Mouse (Mus musculus) E14TG2a.4 (cell line): ENCODE results near the gene Lman2.

Experiments used
- H3K27me3 ChIP-seq: 2 replicates; pipeline ENCODE4 v1.6.1; 2014; ENCODE audit warnings: low read length, control low read depth; ENCODE audit not compliant: insufficient read depth
- H3K36me3 ChIP-seq: 2 replicates; pipeline ENCODE4 v1.6.1; 2014; ENCODE audit warnings: low read length, control low read depth; ENCODE audit not compliant: insufficient read depth
- H3K4me1 ChIP-seq: replicated peaks from 2 replicates; pipeline ENCODE4 v1.6.1; 2014; ENCODE audit warnings: low read depth, low read length, control low read depth
- H3K4me3 ChIP-seq: replicated peaks from 2 replicates; pipeline ENCODE4 v1.5.1; 2014; ENCODE audit warnings: mild to moderate bottlenecking, low read length
- H3K9me3 ChIP-seq: 2 replicates; pipeline ENCODE4 v1.6.1; 2014; ENCODE audit warnings: low read length, control low read depth
- CTCF ChIP-seq: conservative IDR thresholded peaks from 2 replicates; pipeline ENCODE4 v1.5.1; 2014; ENCODE audit warnings: low read length
- NANOG ChIP-seq: IDR thresholded peaks from 2 replicates; pipeline ENCODE4 v1.6.1; 2014; ENCODE audit warnings: borderline replicate concordance, low read length, mixed read lengths
- POU5F1 ChIP-seq: IDR thresholded peaks from 2 replicates; pipeline ENCODE4 v1.6.1; 2014; ENCODE audit warnings: low read length, borderline replicate concordance

Gene Lman2

GRCm38 (mm10) chr13:55378907-55379580, 16.5 kb upstream of the Lman2 start:
- Histone ChIP-seq H3K4me3 (peak overlapping the region; percentile 78), H3K4me1 (peaks cover 44% of the 10 kb centered on the region), H3K9me3 (no peaks in the 10 kb centered on the region), H3K27me3 (peaks cover 74% of the 10 kb centered on the region), H3K36me3 (no peaks in the 10 kb centered on the region)
- TF ChIP-seq NANOG (no peak), POU5F1 (no peak), CTCF (no peak)

- TF ChIP-seq CTCF: no peak
- TF ChIP-seq POU5F1: no peak
- no peak for TF ChIP-seq NANOG
- H3K36me3 ChIP-seq: no peaks in the 10 kb centered on the region
- no peaks in the 10 kb centered on the region for H3K9me3 ChIP-seq
These were observed 13.3 kb upstream of the Lman2 start for GRCm38 (mm10) chr13:55375877-55376276.

GRCm38 (mm10) chr13:55374206-55374924, 11.8 kb upstream of the Lman2 start:
- Histone ChIP-seq H3K36me3 (no peaks in the 10 kb centered on the region), H3K4me1 (peaks cover 24% of the 10 kb centered on the region), H3K27me3 (peaks cover 77% of the 10 kb centered on the region), H3K4me3 (no peak overlapping the region), H3K9me3 (no peaks in the 10 kb centered on the region)
- no peak for TF ChIP-seq NANOG
- TF ChIP-seq POU5F1: no peak
- no peak for TF ChIP-seq CTCF

More at GRCm38 (mm10) chr13:55375877-55376276, 13.3 kb upstream of the Lman2 start:
- peaks cover 78% of the 10 kb centered on the region for H3K27me3 ChIP-seq
- H3K4me1 ChIP-seq: peaks cover 24% of the 10 kb centered on the region
- H3K4me3 ChIP-seq: no peak overlapping the region

GRCm38 (mm10) chr13:55371740-55372139, 9.2 kb upstream of the Lman2 start:
- Histone ChIP-seq H3K36me3 (no peaks in the 10 kb centered on the region), H3K4me3 (no peak overlapping the region), H3K4me1 (peaks cover 11% of the 10 kb centered on the region), H3K9me3 (no peaks in the 10 kb centered on the region), H3K27me3 (peaks cover 66% of the 10 kb centered on the region)
- TF ChIP-seq POU5F1: no peak
- no peak for TF ChIP-seq NANOG
- TF ChIP-seq CTCF: no peak

- Histone ChIP-seq H3K27me3 (peaks cover 62% of the 10 kb centered on the region), H3K4me1 (peaks cover 11% of the 10 kb centered on the region), H3K36me3 (no peaks in the 10 kb centered on the region), H3K4me3 (no peak overlapping the region), H3K9me3 (no peaks in the 10 kb centered on the region)
- TF ChIP-seq NANOG: no peak
These were observed 8.6 kb upstream of the Lman2 start for GRCm38 (mm10) chr13:55371007-55371681.

- Histone ChIP-seq H3K27me3 (peaks cover 56% of the 10 kb centered on the region), H3K9me3 (no peaks in the 10 kb centered on the region), H3K4me1 (peaks cover 11% of the 10 kb centered on the region), H3K4me3 (no peak overlapping the region), H3K36me3 (no peaks in the 10 kb centered on the region)
- TF ChIP-seq NANOG (no peak), CTCF (no peak), POU5F1 (no peak)
These were observed 7.7 kb upstream of the Lman2 start for GRCm38 (mm10) chr13:55370234-55370633.

GRCm38 (mm10) chr13:55369531-55370114, 7.0 kb upstream of the Lman2 start, which contains the start of gene Rgs14:
Gene Rgs14, plus strand, starts transcription at chr13:55369732.
- TF ChIP-seq NANOG (no peak), POU5F1 (no peak), CTCF (no peak)
- no peaks in the 10 kb centered on the region for H3K36me3 ChIP-seq
- peak within 1 kb of the TSS; percentile 35; the same call in 1 of the 2 replicates for H3K4me3 ChIP-seq
- peaks cover 11% of the 10 kb centered on the region for H3K4me1 ChIP-seq
- H3K9me3 ChIP-seq: no peaks in the 10 kb centered on the region
- H3K27me3 ChIP-seq: peaks cover 50% of the 10 kb centered on the region

- TF ChIP-seq POU5F1: no peak
- TF ChIP-seq CTCF: no peak
- no peak for TF ChIP-seq NANOG
- Histone ChIP-seq H3K4me3 (no peak overlapping the region), H3K4me1 (peaks cover 14% of the 10 kb centered on the region), H3K9me3 (no peaks in the 10 kb centered on the region), H3K36me3 (no peaks in the 10 kb centered on the region), H3K27me3 (peaks cover 37% of the 10 kb centered on the region)
These were observed 5.8 kb upstream of the Lman2 start for GRCm38 (mm10) chr13:55368401-55368800.
